Mouse (Mus musculus): ENCODE results near the gene Utp3. TPM values are rescaled to one million over a fixed set of nuclear protein-coding genes. Genes with fewer than 3 reads are reported as not detected.

Utp3 gene
- total and polyA plus RNA-seq, 3 experiments = 55.5 to 169 (median 66.6) TPM

GRCm38 (mm10) chr5:88586407-88587174 is 32.3 kb downstream of the Utp3 start:
- H3K4me3 ChIP-seq (replicated peaks in 1 of 3; ENCODE audit: low read depth in 2 of 3, low read length in 2 of 3, poor library complexity in 1 of 3) = no peak overlapping the region
- dilution Hi-C loops (cut with MboI; ENCODE audit: extremely low pct_ligation_motif_present, extremely low pct_unique_long_range_greater_than_20kb, low sequenced_read_pairs) (no loop called here), in situ Hi-C loops (cut with MboI; ENCODE audit: low pct_ligation_motif_present, low pct_unique_long_range_greater_than_20kb, low sequenced_read_pairs) (no loop called here)
- H3K4me1 ChIP-seq (ENCODE audit: control insufficient read depth in 1 of 2, insufficient read depth in 2 of 2) = peaks cover 2 to 7% of the 10 kb centered on the region in 2 experiments; a peak in 2 of 4 replicates
- no peak for TF ChIP-seq ZNF384 (IDR thresholded peaks at IDR 0.05; ENCODE audit: low read depth, low read length)
- no peak for TF ChIP-seq USF2 (conservative IDR thresholded peaks at IDR 0.05; ENCODE audit: low read depth, low read length)
- TF ChIP-seq MXI1 (IDR thresholded peaks at IDR 0.05; ENCODE audit: low read depth, low read length) = no peak
- no peak for TF ChIP-seq SMC3 (IDR thresholded peaks at IDR 0.05; ENCODE audit: low read depth, low read length)
- TF ChIP-seq ZC3H11A (IDR thresholded peaks at IDR 0.05; ENCODE audit: low read depth, low read length) = no peak
- TF ChIP-seq MYC (IDR thresholded peaks at IDR 0.05; ENCODE audit: low read depth, low read length) = no peak
- TF ChIP-seq MAX (IDR thresholded peaks at IDR 0.05; ENCODE audit: low read length) = no peak
- TF ChIP-seq MEF2A (IDR thresholded peaks at IDR 0.05; ENCODE audit: borderline replicate concordance, low read depth, low read length) = no peak
- no peak for TF ChIP-seq KAT2A (IDR thresholded peaks at IDR 0.05; ENCODE audit: insufficient replicate concordance, low read length)
- no peak for TF ChIP-seq JUN (IDR thresholded peaks at IDR 0.05; ENCODE audit: insufficient read depth, low read depth, low read length)
- no peak for TF ChIP-seq CHD2 (IDR thresholded peaks at IDR 0.05; ENCODE audit: low read length)
- TF ChIP-seq USF1 (IDR thresholded peaks at IDR 0.05; ENCODE audit: low read depth, low read length) = no peak
- TF ChIP-seq ZKSCAN1 (IDR thresholded peaks at IDR 0.05; ENCODE audit: borderline replicate concordance, low read depth, low read length) = no peak
- no peak for TF ChIP-seq EP300 (IDR thresholded peaks at IDR 0.05; ENCODE audit: low read length)
- no peak for TF ChIP-seq ELF1 (IDR thresholded peaks at IDR 0.05; ENCODE audit: low read depth, low read length)
- no peak for TF ChIP-seq CHD1 (IDR thresholded peaks at IDR 0.05; ENCODE audit: low read depth, low read length)
- no peak overlapping the region for H3K9ac ChIP-seq (ENCODE audit: insufficient read depth, low read depth)
- no peak overlapping the region for H3K4me2 ChIP-seq (ENCODE audit: insufficient read depth, low read depth, poor library complexity, severe bottlenecking)
- peaks cover 8 to 64% of the 10 kb centered on the region in 2 experiments for H3K36me3 ChIP-seq (replicated peaks in 1 of 2; ENCODE audit: control insufficient read depth in 1 of 2, insufficient read depth in 1 of 2, low read length in 1 of 2)
- H3K27ac ChIP-seq (ENCODE audit: insufficient read depth, low read depth) = no peak overlapping the region
- H3K79me2 ChIP-seq (replicated peaks; ENCODE audit: control insufficient read depth, extremely low read depth, insufficient read depth, poor library complexity, severe bottlenecking) = peaks cover 5% of the 10 kb centered on the region
- no peaks in the 10 kb centered on the region for H3K9me3 ChIP-seq (replicated peaks; ENCODE audit: low read length)
- no peaks in the 10 kb centered on the region for H3K27me3 ChIP-seq (replicated peaks)
- DNase-seq (ENCODE audit: extremely low read depth) = no peak

GRCm38 (mm10) chr5:88587211-88587934 is 33.1 kb downstream of the Utp3 start:
- H3K4me1 ChIP-seq (ENCODE audit: control insufficient read depth in 1 of 2, insufficient read depth in 2 of 2) = peaks cover 2 to 7% of the 10 kb centered on the region in 2 experiments; a peak in 2 of 4 replicates
- peaks cover 8 to 63% of the 10 kb centered on the region in 2 experiments for H3K36me3 ChIP-seq (replicated peaks in 1 of 2; ENCODE audit: control insufficient read depth in 1 of 2, insufficient read depth in 1 of 2, low read length in 1 of 2)
- dilution Hi-C loops (cut with MboI; ENCODE audit: extremely low pct_ligation_motif_present, extremely low pct_unique_long_range_greater_than_20kb, low sequenced_read_pairs) (no loop called here), in situ Hi-C loops (cut with MboI; ENCODE audit: low pct_ligation_motif_present, low pct_unique_long_range_greater_than_20kb, low sequenced_read_pairs) (no loop called here)
- no peak for DNase-seq (ENCODE audit: extremely low read depth)
- no peaks in the 10 kb centered on the region for H3K27me3 ChIP-seq (replicated peaks)
- no peak overlapping the region for H3K4me2 ChIP-seq (ENCODE audit: insufficient read depth, low read depth, poor library complexity, severe bottlenecking)
- no peak overlapping the region for H3K9ac ChIP-seq (ENCODE audit: insufficient read depth, low read depth)
- H3K27ac ChIP-seq (ENCODE audit: insufficient read depth, low read depth) = no peak overlapping the region
- H3K79me2 ChIP-seq (replicated peaks; ENCODE audit: control insufficient read depth, extremely low read depth, insufficient read depth, poor library complexity, severe bottlenecking) = peaks cover 4% of the 10 kb centered on the region
- no peak overlapping the region for H3K4me3 ChIP-seq (replicated peaks in 1 of 3; ENCODE audit: low read depth in 2 of 3, low read length in 2 of 3, poor library complexity in 1 of 3)
- TF ChIP-seq MAFK (IDR thresholded peaks at IDR 0.05; ENCODE audit: insufficient replicate concordance, low read length) (no peak), KAT2A (IDR thresholded peaks at IDR 0.05; ENCODE audit: insufficient replicate concordance, low read length) (no peak), RCOR1 (conservative IDR thresholded peaks at IDR 0.05; ENCODE audit: low read depth, low read length) (no peak), USF1 (IDR thresholded peaks at IDR 0.05; ENCODE audit: low read depth, low read length) (no peak)
- no peaks in the 10 kb centered on the region for H3K9me3 ChIP-seq (replicated peaks; ENCODE audit: low read length)
